Mouse (Mus musculus) gastrocnemius, postnatal 36 days (tissue): ENCODE results near the gene Zfp770. TPM values are rescaled to one million over a fixed set of nuclear protein-coding genes. Genes with fewer than 3 reads are reported as not detected.

Source experiments
- DNase-seq, 2 experiments: peaks; one replicate each; pipeline ENCODE4 v3.0.0; 2022
- intact Hi-C: fragments of 180-260 bp; cut with DNase I; formaldehyde crosslinking; loops from one replicate; pipeline ENCODE4 v1.15.1; 2025
- microRNA-seq, 2 experiments: library from miRNA; unstranded; fragments of <30 nt; microRNA quantifications; one replicate each; pipeline ENCODE4 v1.2.0; 2021
- total RNA-seq, 2 experiments: library from RNA; stranded (reverse); gene quantifications; 2 replicates each; pipeline ENCODE4 v1.2.3; 2021

Zfp770 gene
- total RNA-seq, 2 experiments from 2014 or later: 16.8 to 23.3 TPM

DNA sequence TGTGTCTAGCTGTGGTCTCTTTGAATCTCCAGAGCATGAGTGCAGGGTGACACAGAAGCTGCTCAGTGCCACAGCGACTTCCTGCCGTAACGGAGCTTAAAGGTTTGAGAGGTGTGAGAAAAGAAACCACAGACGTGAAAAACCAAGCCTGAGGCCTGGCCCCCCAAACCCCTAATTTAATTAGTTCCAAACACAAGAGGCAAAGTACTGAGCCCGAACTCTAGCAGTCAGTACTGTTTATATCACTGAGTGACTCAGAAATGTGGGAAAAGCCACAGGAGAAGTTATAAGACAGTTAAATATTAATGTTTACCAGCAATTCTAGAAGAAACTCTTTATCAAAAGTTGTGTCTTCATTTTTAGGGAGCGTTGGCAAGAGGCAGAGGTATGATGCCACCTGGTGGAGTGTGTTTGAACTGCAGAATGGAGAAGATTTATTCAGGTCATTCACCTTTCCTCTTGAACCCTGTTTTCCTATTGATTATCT lies 55.9 kb downstream of the Zfp770 start:
- intact Hi-C loops: loop anchor here (5.0 kb wide), 1 partner anchor 278 kb away; no protein-coding TSS in a partner anchor
- DNase-seq: no peak

DNA sequence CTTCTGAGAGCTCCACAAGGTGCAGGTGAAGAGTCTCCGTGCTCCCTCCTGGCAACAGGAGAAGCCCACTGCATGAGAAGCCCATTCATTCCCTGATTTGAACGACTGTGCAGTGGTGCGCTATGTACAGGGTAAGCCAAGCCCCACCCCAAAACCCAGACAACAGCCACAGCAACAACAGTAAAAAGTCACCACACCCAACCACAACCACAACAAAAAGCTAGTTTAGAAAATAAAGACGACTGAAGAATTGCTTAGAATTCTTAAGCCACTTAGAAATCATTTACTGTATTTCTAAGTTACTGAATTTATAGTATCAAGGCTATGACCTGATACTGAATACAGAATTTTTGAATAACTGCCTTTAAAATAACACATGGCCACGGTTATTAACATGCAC lies 56.4 kb downstream of the Zfp770 start:
- DNase-seq: no peak
- intact Hi-C loops: loop anchor here (5.0 kb wide), 1 partner anchor 278 kb away; no protein-coding TSS in a partner anchor

DNA sequence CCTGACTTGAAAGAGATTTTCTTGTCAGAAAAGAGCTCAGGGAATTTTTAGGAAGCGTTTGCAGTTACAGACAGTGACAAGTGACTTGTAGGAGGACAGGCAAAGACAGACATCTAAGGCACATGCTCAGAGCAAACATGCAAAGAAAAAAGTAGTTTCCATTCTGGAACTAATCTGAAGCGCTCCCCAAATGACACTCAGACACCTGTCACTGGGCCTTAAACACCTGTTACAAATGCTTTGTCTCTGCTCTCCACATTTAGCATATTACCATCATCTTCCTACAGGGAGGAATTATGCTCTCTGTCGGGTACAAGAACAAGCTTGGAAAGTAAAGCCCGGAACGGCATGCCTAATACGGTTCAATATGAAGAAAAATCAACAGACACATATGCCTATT lies 57.4 kb downstream of the Zfp770 start:
- intact Hi-C loops: no loop called here

More for the DNA sequence above, 57.4 kb downstream of the Zfp770 start:
- no peak for DNase-seq

Small RNA genes within 50 kb of the gene (microRNA-seq; reads per million reads assigned to microRNA genes)
- gene Mir7002: 0 reads per million in 2 experiments

Other genes starting within 250 kb of the Zfp770 start
- gene Gjd2, start 187.8 kb downstream of the Zfp770 start, total RNA-seq: not detected
- gene Actc1, start 147.9 kb downstream of the Zfp770 start, total RNA-seq: 1,000 to 10,000 TPM; 1,166 to 4,359 TPM
- 10 to 100 TPM in 1 of 2 experiments, 1 to 10 TPM in 1; 8.8 to 11.0 TPM for gene Aqr, start 14.4 kb downstream of the Zfp770 start, total RNA-seq